Mouse (Mus musculus) neural tube, embryonic 14.5 days (tissue): ENCODE results near the gene Gck. TPM values are rescaled to one million over a fixed set of nuclear protein-coding genes. Genes with fewer than 3 reads are reported as not detected.
A peak's percentile ranks its signal among the peaks of the same experiment; 100 is the strongest.

Experiments
- ATAC-seq: fragments of 200-750 bp; cut with Nextera tagmentation; 2 replicates; pipeline ENCODE4 v1.8.0; 2017; ENCODE audit warnings: low read depth, mild to moderate bottlenecking, moderate TSS enrichment, moderate library complexity
- H3K27ac ChIP-seq: fragments of 300-500 bp; sonication (generic); 2 replicates; pipeline ENCODE4 v1.5.1; 2014; ENCODE audit warnings: low read depth, mild to moderate bottlenecking, control low read depth, low read length, moderate library complexity, mixed read lengths
- H3K27me3 ChIP-seq: fragments of 300-500 bp; sonication (generic); 2 replicates; pipeline ENCODE4 v1.6.1; 2014; ENCODE audit warnings: low read length; ENCODE audit not compliant: control insufficient read depth, insufficient read depth
- H3K36me3 ChIP-seq: fragments of 300-500 bp; sonication (generic); 2 replicates; pipeline ENCODE4 v1.6.1; 2014; ENCODE audit warnings: low read length, mixed read lengths; ENCODE audit not compliant: control insufficient read depth, insufficient read depth
- H3K4me1 ChIP-seq: fragments of 300-500 bp; sonication (generic); 2 replicates; pipeline ENCODE4 v1.6.1; 2014; ENCODE audit warnings: low read length; ENCODE audit not compliant: control insufficient read depth, insufficient read depth
- H3K4me2 ChIP-seq: fragments of 300-500 bp; sonication (generic); 2 replicates; pipeline ENCODE4 v1.6.1; 2014; ENCODE audit warnings: mild to moderate bottlenecking, low read depth, low read length, control low read depth
- H3K4me3 ChIP-seq: fragments of 300-500 bp; sonication (generic); 2 replicates; pipeline ENCODE4 v1.5.1; 2014; ENCODE audit warnings: low read depth, low read length, control low read depth, mixed read lengths
- H3K9ac ChIP-seq: fragments of 300-500 bp; sonication (generic); replicated peaks from 2 replicates; pipeline ENCODE4 v1.6.1; 2014; ENCODE audit warnings: low read depth, mild to moderate bottlenecking, control low read depth, low read length, mixed read lengths
- H3K9me3 ChIP-seq: fragments of 300-500 bp; sonication (generic); 2 replicates; pipeline ENCODE4 v1.6.1; 2016; ENCODE audit warnings: low read length; ENCODE audit not compliant: control insufficient read depth
- WGBS: fragments of 180-500 bp; shearing (Covaris S2); extraction: QIAGEN DNeasy Blood & Tissue Kit; methylation state at CpG from one replicate; pipeline ENCODE4 v1.1.7; 2014; 5-methylcytosine and 5-hydroxymethylcytosine counted together
- polyA plus RNA-seq: library from polyadenylated mRNA; unstranded; fragments of >200 nt; fragmentation: Nextera tagmentation; extraction: Ambion mirVana; gene quantifications from 2 replicates; pipeline ENCODE4 v1.2.1, GENCODE M21; 2014

Gene Gck
- polyA plus RNA-seq, 1 experiment from 2014 or later = 3.5 TPM

- H3K4me3 ChIP-seq = no peak overlapping the region
- ATAC-seq = no peak
- no peaks in the 10 kb centered on the region for H3K4me1 ChIP-seq
- 88% methylated on average over 16 of the region's 16 CpGs for WGBS
- H3K27ac ChIP-seq = no peak overlapping the region
- H3K4me2 ChIP-seq = no peak overlapping the region
- peaks cover 10% of the 10 kb centered on the region for H3K36me3 ChIP-seq
- no peaks in the 10 kb centered on the region for H3K27me3 ChIP-seq
- no peaks in the 10 kb centered on the region for H3K9me3 ChIP-seq
- no peak overlapping the region for H3K9ac ChIP-seq
These were observed 80.5 kb downstream of the Gck start for GRCm38 (mm10) chr11:5869331-5869730.

- 95% methylated on average over 12 of the region's 12 CpGs for WGBS
- ATAC-seq = no peak
- H3K27ac ChIP-seq = no peak overlapping the region
- H3K4me2 ChIP-seq = no peak overlapping the region
- H3K9me3 ChIP-seq = no peaks in the 10 kb centered on the region
- H3K4me1 ChIP-seq = no peaks in the 10 kb centered on the region
- H3K9ac ChIP-seq = no peak overlapping the region
- peaks cover 10% of the 10 kb centered on the region for H3K36me3 ChIP-seq
- no peaks in the 10 kb centered on the region for H3K27me3 ChIP-seq
- H3K4me3 ChIP-seq = no peak overlapping the region
These were observed 81.6 kb downstream of the Gck start for GRCm38 (mm10) chr11:5868324-5868723.

GRCm38 (mm10) chr11:5867196-5867595 is 82.7 kb downstream of the Gck start:
- Histone ChIP-seq H3K27me3 (peaks cover 2% of the 10 kb centered on the region), H3K4me1 (no peaks in the 10 kb centered on the region), H3K4me2 (no peak overlapping the region), H3K36me3 (peaks cover 10% of the 10 kb centered on the region), H3K9ac (no peak overlapping the region), H3K4me3 (no peak overlapping the region), H3K9me3 (no peaks in the 10 kb centered on the region), H3K27ac (no peak overlapping the region)
- WGBS = 86% methylated on average over 2 of the region's 2 CpGs
- ATAC-seq = no peak

GRCm38 (mm10) chr11:5862394-5863105 is 87.3 kb downstream of the Gck start:
- Histone ChIP-seq H3K4me2 (peak overlapping the region; percentile 43), H3K4me3 (peak overlapping the region; percentile 23; the same call in 1 of the 2 replicates), H3K4me1 (0 out of 2 replicates have a peak, but pooled peaks cover 2% of the 10 kb centered on the region), H3K36me3 (no peaks in the 10 kb centered on the region), H3K27ac (no peak overlapping the region), H3K27me3 (peaks cover 16% of the 10 kb centered on the region), H3K9me3 (no peaks in the 10 kb centered on the region), H3K9ac (no peak overlapping the region)
- 20% methylated on average over 15 of the region's 15 CpGs for WGBS
- ATAC-seq = no peak

- Histone ChIP-seq H3K9ac (0 out of 2 replicates have a peak within 1 kb of the TSS, but pooled peaks have one; percentile 34), H3K27ac (no peak within 1 kb of the TSS), H3K4me3 (peak within 1 kb of the TSS; percentile 23), H3K9me3 (no peaks in the 10 kb centered on the region), H3K36me3 (no peaks in the 10 kb centered on the region), H3K4me2 (peak within 1 kb of the TSS; percentile 43), H3K27me3 (peaks cover 16% of the 10 kb centered on the region), H3K4me1 (0 out of 2 replicates have a peak, but pooled peaks cover 2% of the 10 kb centered on the region)
- WGBS = 5% methylated on average over 46 of the region's 59 CpGs
- no peak for ATAC-seq
These were observed 88.0 kb downstream of the Gck start, which contains the start of gene Aebp1 for GRCm38 (mm10) chr11:5861678-5862393. Gene Aebp1, plus strand, starts transcription at chr11:5861947.

GRCm38 (mm10) chr11:5860639-5861038 is 89.2 kb downstream of the Gck start:
- WGBS = 63% methylated on average over 6 of the region's 6 CpGs
- no peak overlapping the region for H3K27ac ChIP-seq
- no peaks in the 10 kb centered on the region for H3K9me3 ChIP-seq
- H3K9ac ChIP-seq = no peak overlapping the region
- ATAC-seq = no peak
- no peak overlapping the region for H3K4me3 ChIP-seq
- no peak overlapping the region for H3K4me2 ChIP-seq
- no peaks in the 10 kb centered on the region for H3K36me3 ChIP-seq
- 0 out of 2 replicates have a peak, but pooled peaks cover 2% of the 10 kb centered on the region for H3K4me1 ChIP-seq
- H3K27me3 ChIP-seq = peaks cover 16% of the 10 kb centered on the region

- H3K36me3 ChIP-seq = no peaks in the 10 kb centered on the region
- peaks cover 16% of the 10 kb centered on the region for H3K27me3 ChIP-seq
- 0 out of 2 replicates have a peak, but pooled peaks cover 2% of the 10 kb centered on the region for H3K4me1 ChIP-seq
- no peak overlapping the region for H3K4me3 ChIP-seq
- no peaks in the 10 kb centered on the region for H3K9me3 ChIP-seq
- no peak overlapping the region for H3K4me2 ChIP-seq
- H3K9ac ChIP-seq = no peak overlapping the region
- no peak for ATAC-seq
- no peak overlapping the region for H3K27ac ChIP-seq
- WGBS = 89% methylated on average over 13 of the region's 13 CpGs
These were observed 89.9 kb downstream of the Gck start for GRCm38 (mm10) chr11:5859883-5860550.

GRCm38 (mm10) chr11:5858723-5859122 is 91.2 kb downstream of the Gck start:
- Histone ChIP-seq H3K27ac (no peak overlapping the region), H3K9me3 (no peaks in the 10 kb centered on the region), H3K4me1 (0 out of 2 replicates have a peak, but pooled peaks cover 2% of the 10 kb centered on the region), H3K36me3 (no peaks in the 10 kb centered on the region), H3K4me3 (no peak overlapping the region), H3K27me3 (peaks cover 16% of the 10 kb centered on the region), H3K4me2 (no peak overlapping the region), H3K9ac (no peak overlapping the region)
- ATAC-seq = no peak
- WGBS = 86% methylated on average over 1 of the region's 1 CpGs
